Mouse (Mus musculus) kidney, postnatal 4 days (tissue): ENCODE data around the gene Igf1r.

ENCODE experiments used
- DNase-seq, 2 experiments: peaks; one replicate each; pipeline ENCODE4 v3.0.0; 2021; ENCODE audit warnings: mixed read lengths in 2 of 2

Gene Igf1r

DNA sequence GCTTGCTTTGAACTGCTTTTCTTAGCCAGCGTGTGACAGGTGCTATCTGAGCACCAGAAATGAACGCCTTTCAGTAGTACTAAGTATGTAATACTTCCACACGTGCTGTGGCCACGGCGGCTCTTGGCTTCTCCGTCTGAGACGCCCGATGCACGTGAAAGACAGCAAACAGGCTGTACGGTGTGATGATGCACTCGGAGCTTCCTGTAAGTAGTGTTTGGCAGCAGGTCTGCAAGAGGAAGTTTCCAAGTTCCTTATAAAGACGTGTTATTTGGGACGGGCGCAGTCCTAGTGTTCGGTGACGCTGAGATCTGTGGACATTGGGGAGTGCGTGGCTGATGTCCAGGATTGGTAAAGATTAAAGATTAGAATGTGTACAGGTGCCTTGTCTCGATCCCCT, 5.4 kb downstream of the Igf1r start:
- DNase-seq = no peak

DNA sequence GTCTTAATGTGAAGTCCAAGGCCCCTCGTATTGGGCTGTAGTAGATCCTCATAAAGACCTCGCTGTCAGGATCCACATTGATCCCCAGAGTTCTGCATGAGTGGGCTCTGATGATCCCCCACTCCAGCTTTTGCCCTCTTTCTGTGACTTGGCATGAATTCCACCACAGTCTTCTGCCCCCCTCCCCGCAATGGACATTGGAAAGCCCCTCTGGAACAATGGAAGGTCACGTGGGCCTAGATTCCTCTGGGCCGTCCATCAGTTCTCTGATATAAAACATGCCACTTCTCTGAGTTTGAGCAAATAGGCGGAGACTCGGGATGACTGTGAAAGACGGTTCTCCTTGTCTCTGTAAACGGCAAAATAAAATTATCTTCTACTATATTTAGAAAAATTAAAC, 8.1 kb downstream of the Igf1r start:
- no peak for DNase-seq

DNA sequence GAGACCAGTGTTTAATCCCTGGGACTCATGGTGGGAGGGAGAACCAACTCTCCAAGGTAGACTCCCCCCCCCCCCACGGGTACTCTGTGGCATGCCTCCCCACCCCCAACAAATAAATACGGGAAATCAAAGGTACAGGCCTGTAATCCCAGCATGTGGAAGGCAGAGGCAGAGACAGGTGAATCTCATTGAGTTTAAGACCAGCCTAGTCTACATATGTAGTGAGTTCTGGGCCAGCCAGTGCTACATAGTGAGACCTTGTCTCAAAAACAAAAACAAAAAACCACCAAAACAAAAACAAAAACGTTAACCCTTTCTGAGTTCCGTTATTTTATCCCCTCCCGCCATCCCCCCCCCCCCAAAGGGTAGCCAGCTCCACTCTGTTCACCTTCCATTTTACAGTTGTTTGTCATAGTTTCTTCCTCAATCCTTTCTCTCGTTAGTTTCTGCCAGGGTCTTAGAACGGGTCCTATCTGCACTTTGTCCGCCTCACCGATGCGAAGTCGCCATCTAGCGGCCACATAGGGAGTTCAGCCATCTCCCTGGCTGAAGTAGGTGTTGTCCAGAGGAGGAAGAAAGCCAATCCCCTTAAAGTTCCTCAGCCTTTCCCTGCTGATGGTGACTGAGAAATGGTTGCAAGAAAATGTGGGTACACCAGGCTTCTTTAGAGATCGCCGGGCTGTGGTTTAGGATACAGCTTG, 9.1 kb downstream of the Igf1r start:
- DNase-seq = peak; percentile 92 to 93

DNA sequence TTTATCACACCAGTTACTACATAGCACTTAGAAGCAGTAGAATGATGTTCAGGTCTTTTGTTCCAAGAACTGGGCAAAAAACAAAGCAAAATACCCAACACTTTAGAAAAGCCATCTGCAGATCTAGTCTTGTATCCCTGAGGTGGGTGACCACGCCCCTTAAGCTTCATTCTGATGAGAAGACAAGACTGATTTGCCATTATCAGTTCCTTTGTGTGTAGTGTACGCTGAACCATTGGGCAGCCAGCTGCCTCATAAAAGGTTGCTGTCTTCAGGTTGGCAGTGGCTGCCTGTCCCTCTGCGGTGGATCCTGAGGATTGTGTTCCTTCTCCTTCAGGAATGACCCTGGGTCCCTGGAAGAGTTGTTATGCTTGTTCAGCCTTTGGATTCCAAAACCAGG, 11.1 kb downstream of the Igf1r start:
- no peak for DNase-seq

DNA sequence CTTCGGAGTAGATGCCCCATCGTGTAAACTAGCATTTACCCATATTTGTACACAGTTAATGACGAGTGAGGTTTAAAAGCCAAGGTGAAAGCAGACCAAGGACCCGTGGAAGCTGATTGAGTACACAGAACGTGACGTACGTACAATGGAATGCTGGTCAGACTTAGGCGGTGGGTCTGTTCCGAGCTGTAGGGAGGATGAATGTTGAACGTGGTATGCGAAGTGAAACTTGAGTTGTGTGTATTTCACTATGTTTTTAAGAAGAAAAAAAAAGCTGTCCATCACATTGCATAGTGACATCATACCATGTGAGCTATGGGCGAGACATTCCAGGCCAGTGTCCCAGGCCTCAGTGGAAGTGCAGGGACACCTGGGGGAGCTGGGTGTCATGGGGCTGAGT, 15.8 kb downstream of the Igf1r start:
- DNase-seq = no peak

DNA sequence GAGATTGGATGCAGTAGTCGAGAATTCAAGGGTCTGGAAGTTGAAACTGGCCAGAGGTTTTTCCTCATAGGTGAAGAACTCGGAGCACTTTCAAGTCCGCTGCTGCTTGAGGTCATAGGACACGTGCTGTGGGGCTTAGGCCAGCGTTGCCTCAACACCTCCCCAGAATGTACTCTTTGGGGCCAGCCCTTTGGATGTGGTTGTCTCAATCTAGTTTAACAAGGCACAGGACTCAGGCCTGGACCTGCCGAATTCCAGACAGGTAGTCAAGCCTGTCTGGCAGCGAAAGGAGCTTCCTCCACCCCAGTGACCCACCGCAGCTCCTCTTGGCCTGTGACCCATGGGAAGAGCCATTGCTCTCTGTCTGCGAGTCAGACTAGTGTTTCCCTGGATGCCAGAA, 16.4 kb downstream of the Igf1r start:
- no peak for DNase-seq

DNA sequence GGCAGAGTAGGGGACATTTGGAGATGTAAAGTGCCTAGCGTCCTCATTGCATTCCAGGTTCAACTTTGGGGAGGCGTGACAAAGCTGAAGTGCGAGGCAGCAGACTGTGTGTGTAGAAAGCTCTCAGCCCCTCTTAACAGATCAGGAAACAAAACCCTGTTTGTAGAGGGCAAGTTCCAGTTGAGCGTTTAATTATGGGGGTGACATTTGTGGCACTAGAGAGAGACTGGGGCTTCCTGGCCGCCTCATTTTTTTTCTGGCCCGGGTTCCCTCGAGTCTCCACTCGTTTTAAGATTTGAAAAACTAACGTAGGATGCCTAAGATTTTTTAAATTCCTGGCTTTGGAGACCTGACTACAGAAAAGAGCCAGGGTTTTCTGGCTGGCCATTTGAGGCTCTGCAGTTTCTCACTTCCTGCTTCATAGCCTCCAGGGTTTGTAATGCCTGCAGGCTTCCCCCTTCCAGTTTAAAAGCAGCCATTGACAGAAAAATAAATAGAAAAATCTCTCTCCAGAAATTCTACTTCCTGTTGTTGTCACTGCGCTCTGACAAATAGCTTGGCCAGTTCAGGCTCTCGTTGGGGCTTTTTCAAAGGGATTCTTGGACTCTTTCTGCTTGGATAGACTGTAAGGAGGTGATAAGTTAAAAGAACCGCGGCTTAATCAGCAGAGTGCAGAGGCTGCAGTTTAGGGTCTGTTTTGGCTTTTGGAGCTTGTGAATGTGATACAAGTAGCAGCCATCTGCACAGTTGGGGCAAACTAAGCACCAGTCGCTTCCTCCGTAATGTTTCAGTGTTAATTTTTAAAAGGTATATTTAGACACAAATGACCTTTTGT, 20.8 kb downstream of the Igf1r start:
- peak in 1 of 2 experiments; percentile 63 for DNase-seq

DNA sequence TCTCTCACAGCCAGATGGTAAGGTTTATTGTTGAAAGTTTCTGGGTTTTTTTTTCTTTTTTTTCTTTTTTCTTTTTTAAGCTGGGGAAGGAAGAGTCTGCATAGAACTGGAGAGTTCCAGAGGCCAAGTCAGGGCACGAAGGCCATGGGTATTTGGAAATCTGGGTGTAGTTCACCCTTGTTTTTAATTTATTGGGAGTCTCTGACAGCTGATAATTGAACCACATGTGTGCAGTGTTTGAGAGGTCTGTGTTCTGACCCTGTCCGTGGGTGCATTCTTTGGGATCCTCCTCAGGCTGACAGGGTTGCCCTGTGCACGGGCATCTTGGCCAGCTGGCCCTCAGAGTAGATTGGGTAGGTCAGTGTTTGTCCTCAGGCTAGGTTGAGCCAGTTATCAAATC, 29.3 kb downstream of the Igf1r start:
- no peak for DNase-seq

DNA sequence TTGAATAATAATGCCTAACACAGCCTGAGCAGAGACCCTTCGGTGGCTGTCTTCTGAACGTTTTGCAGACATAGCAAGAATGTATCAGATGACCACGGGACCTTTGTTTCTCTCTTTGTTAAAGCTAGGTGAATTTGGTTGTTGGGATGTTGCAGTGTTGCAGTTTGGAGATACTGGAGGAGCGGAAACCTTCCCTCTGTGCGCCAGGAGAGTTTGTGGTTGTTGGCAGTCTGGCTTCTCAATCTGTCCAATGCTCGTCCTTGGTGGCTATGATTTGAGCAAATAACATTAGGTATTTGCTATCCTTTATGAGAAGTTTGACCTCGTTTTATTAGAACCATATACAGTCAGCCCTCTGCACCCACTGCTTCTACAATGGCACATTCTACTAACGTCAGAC, 30.2 kb downstream of the Igf1r start:
- DNase-seq = no peak

DNA sequence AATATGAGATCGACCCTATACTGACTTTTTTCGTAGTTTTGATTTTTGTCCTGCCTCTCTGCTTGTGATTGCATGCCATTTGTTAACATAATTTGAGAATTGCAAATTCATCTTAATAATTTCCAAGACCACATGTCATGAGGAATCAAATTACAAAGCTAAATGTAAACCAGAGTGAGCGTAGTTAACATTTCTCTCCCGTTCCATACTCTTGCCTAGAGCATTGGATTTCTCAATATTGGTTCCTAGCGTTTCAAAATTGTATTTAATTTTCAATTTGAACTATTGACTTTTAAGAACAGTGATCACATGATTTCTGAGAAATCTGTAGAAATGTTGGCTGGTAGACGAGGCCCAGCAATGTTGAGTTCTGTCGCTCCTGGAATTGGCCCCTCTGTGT, 30.8 kb downstream of the Igf1r start:
- DNase-seq = no peak

DNA sequence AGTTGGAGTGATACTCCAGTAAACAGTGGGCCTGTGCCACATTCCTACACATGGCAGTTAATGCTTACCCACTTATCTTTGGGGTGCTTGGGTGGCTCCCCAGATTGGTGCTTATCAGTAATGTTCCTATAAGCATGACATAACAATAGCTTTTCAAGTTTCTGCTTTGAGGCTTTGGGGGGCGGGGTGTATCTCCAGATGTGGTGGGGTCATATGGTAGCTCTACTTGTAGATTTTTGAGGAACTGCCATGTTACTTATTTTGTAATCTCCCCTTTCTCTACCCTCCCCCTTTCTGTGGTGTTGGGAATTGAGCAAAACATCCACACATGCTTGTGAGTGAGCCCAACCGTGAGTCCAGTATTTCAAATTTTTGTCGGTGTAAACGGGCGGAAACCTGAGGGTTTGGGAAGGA, 32.4 kb downstream of the Igf1r start:
- no peak for DNase-seq

DNA sequence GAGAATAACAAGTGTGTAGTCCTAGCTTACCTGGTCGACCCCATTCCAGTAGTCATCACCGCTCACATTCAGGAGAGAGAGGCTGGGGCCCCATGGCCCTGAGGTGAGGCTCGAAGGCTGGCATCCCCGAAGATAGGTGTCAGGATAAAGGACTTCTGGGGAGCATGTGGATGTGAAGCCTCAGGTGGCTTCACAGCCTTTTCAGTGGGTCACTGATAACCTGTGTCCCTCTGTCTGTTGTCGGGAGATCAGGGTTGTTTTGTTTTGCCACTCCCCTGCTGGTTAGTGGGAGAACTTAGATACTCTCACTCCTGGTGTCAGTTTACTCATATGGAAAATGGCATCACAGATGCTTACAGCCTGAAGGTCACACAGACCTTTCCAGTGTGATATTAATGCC, 32.9 kb downstream of the Igf1r start:
- no peak for DNase-seq

DNA sequence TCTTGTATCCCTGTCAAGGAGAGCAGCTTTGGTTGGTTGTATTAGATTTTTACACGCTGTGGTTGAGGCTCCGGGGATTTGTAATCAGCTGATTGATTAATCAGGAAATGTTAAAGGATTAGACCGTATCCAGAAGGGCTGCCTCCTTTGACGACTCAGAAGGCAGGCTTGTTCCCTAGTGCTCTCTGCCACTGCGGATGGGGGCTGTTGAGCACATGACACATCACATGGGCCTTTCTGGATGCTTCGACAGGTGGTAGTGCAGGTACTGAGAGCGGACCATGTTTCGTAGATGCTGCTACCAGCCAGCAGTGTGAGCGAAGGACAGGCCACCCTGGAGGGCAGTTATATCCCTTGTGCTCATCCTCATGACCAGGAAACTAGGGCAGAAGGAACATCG, 33.6 kb downstream of the Igf1r start:
- no peak for DNase-seq

DNA sequence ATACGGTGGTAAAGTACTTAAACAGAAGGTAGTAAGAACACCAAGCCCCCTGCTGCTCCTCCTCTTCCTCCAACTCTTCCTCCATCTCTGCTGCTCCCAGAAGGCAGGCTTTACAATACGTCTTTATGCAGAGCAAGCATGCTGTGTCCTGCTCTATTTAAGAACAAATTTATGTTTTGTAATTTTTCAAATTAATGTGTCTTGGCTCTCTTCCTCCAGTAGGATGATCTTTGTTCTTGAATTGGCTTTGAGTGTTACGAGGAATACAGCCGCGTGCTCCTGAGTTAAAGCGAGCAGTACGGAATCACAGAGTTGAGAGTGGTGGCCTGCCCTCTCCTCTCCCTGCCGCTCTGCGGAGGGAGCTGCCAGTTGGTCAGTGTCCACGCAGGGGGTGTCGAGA, 34.2 kb downstream of the Igf1r start:
- DNase-seq = no peak

DNA sequence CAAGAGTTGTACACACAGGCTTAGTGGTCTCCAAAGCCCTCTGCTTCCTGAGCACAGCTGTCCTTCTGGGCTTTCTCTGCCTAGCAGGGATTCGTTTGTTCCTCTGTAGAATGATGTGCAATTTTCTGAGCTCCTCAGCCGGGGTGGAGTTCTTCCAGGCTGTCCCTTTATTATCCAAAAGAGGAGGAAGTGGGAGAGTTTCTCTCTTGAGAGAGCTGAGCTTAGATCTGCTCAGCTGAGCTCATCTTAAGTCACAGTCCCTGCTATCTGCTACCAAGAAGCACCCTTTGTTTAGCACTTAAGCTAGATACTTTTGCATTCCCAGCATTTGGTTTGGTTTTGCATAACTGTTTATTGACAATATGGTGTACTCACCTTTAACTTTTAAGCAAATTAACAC, 36.7 kb downstream of the Igf1r start:
- DNase-seq = no peak

DNA sequence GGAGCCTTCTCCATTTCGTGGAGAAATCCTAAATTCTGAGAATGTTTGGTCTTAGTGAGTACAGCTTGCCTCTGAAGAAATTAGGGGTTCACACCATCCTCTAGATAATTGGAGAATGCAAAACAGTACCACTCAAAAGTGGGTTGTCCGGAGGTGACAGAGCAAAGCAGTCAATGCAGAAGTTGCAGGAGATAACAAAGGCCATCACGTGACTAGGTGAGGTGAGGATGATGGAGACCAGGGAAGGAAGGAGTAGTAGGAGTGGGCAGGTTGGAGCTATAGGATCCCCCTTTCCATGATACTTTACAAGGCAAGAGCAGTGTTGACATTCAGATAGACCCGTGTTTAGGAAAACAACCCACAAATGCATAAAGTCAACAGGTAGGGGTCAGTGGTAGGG, 41.0 kb downstream of the Igf1r start:
- no peak for DNase-seq

DNA sequence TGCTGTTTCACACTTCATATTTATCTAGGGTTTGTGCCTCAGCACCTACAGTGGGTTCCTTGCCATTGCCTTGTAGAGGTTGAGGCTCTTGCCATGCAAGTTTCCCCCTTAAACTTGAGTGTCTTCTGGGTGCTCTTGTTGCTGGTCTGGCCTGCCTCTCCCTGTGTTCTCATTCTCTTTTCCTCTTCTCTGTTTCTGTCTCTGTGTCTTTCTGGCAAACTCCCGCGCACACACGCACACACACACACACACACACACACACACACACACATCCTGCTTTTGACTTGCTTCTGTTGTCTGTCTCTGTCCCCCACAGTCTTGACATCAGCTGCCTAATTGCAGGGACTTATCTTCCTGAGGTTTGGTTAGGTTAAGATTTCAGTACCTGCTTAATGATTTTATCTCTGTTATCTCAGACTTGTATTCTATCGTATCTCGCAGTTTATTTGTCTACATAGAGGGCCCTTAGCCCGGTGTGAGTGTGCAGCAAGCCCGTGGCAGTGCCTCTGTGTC, 41.8 kb downstream of the Igf1r start:
- DNase-seq = no peak

DNA sequence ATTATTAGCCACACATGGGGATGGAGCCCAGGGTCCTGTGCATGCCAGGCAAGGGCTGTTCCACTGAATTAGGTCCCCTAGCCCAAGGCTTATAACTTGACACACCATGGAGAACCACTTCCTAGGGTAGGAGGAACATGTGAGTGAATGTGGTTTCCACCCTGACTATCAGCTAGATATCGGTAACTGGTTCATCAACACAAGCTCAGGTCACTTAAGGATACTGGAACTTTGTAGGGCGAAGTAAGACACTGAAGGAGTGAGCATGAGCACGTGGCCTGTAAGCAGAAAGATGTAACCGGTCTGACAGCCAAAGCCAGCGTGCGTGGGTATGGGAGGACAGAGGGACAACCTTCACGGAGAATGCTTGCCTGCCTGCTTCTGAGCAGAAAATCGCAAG, 42.6 kb downstream of the Igf1r start:
- DNase-seq = no peak

DNA sequence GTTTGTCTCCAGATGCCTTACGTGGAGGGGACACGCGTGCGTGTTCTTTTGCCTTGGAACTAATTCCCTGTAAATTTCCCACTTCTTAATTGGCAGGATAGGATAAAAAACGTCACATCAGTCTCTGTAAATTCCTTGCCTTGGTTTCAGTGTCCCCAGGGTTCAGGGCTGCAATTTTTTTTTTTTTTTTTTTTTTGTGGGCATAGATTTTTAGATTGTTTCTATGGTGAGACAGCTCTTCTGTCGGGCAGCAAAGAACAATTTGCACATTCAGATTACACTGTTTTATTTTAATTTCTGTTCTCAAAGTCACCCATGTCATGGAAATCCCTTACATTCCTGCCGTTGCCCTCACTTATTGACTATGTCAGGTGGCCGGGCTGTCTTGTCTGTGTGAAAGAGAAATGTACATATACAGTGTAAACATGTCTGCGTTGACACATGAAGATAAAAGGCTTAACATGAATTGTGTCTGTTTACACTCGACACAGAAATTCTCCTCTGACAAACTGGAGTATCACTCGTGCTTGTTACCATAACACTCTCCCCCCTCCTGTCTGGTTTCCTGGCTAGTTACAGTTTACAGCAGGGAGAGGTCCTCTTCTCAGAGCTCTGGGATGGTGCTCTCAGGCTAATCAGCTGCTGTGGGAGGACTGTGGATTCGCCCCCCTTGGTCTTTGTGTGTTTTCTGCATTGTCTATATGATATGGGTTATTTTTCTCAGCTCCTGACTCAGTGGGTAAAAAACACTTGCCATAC, 43.8 kb downstream of the Igf1r start:
- no peak for DNase-seq

DNA sequence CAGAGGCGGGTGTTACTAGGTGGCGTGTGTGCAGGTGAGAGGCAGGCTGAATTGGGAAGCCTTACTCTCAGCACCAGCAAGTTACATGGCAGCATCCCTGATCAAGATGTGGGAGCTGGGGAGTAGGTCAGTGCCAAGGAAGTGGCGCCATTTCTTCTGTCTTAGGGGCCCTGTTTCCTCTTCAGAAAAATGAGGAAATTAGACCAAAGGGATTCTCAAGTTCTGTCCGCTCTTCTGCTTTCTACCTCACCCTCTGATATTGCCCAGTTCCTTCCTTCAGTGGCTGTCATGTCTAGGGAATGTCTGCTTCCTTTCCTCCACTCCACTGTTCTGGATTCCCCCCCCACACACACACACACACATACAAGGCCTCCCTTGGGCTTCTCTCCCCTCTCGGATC, 48.6 kb downstream of the Igf1r start:
- no peak for DNase-seq

DNA sequence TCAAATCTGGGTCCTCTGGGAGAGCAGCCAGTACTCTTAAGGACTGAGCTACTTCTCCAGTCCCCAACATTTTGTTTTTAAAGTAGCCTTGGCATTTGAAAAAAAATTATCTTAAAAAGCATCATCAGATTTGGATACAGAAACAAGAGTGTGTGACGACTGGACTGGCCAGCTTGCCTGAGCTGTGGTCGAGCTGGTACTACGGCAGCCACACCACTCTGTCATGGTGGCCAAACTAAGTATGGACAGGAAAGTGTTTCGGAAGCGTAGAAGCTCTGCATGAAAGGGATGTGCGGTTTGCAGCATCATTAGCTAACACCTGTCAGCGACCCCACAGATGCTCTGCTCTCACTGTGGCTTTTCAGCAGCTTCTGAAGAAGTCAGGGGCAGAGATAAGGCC, 53.4 kb downstream of the Igf1r start:
- DNase-seq = no peak

DNA sequence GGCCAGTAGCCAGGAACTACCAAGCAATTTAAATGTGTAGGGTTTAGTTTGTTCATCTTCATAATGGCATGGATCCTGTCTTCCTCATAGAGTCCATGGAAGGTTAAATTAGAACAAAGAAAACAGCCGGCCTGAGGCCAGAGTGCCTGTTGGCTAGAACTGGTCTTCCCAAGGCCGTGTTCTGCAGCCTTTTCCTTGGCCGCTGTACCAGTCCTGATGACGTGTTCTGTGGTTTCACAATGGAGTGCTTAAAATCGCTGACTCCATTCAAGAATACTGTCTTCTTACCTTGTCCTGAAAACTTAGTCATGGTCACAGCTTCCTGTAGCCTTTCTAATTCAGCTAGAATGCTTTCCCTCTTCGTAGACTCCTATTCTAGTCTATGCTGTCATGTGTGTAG, 53.9 kb downstream of the Igf1r start:
- no peak for DNase-seq

DNA sequence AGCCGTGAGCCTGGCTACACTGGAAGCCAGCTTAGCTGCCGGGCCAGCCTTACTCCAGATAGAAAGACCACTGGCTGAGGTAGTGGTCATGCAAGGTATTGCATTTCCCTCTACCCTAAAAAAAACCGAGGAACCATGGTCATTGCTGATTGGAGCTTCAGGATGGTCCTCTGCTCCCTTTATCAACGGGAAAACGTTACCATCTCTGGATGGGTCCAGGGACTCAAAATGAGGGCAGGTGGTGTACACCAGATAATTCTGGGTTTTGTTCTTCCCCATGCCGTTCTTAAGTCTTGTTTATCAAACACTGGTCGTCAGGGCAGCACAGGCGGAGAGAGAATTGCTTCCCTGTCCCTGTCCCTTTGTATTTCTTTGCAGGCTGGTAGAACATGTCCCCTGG, 57.0 kb downstream of the Igf1r start:
- DNase-seq = no peak

DNA sequence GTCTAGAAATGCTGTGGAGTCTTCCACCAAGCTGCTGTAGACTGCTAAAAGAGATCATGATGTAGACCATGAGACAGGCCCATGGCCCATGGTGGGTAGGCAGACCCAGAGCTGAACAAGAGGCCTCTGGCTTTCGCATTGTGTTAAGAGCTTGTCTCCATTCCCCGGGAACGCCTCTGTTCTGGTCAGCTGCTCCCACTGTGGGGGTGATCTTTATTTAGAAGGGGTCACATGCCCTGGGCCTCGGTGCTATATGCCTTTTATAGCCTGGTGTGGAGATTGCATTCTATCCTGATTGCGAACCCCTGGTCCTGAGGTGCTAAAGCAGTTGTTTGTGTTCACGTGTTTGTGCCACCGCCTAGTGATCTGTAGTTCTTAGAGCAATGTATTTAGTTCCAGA, 57.5 kb downstream of the Igf1r start:
- no peak for DNase-seq
